Mouse (Mus musculus): ENCODE data around the gene Frs3. TPM values are rescaled to one million over a fixed set of nuclear protein-coding genes. Genes with fewer than 3 reads are reported as not detected.

The Frs3 gene
- polyA plus RNA-seq, 1 experiment from 2014 or later, result 22.7 TPM

DNA sequence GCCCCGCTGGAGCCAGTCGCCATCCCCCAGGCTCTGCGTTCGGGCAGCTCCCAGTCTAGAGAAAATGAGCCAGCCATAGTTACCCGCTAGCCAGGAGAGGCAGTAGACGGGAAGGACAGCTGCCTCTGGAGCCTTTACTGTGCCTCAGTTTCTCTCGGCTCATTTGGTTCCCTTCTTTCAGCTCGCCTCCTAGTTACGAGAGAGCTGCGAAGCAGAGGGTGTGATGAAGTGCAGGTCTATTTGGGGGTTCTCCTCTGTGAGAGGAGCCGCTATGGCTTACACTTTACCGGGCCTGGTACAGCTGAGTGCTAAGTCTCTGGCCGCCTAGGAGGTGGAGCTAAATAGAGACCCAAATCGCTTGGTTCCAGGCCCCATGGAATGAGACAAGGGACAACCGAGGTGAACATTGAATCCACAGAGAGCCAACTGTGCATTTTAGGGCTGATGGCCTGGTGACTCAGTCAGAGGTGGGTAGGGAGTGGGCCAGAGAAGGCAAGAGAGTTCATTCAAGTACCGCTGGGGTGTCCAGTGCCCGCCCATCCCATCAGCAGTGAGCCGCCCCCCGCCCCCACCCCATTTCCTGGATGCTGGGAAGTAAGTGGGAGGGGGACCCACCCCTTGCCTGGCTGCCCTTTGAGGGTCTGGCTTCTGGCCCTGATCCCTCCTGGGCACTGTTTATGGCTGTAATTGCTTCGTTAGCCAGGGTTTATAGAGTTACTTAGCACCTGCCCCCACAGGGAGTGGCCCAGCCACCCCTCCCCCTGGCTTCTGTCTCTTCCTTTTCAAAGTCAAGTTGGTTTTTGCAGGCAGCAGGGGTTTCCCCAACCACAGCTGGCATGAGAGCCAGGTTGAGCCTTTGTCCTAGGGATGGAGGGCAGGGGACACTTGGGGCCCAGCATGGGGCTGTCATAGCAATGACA lies 50.3 kb downstream of the Frs3 start:
- 0 out of 2 replicates have a peak, but pooled peaks have one; percentile 10 for ATAC-seq (ENCODE audit: low FRiP score, low read depth)

DNA sequence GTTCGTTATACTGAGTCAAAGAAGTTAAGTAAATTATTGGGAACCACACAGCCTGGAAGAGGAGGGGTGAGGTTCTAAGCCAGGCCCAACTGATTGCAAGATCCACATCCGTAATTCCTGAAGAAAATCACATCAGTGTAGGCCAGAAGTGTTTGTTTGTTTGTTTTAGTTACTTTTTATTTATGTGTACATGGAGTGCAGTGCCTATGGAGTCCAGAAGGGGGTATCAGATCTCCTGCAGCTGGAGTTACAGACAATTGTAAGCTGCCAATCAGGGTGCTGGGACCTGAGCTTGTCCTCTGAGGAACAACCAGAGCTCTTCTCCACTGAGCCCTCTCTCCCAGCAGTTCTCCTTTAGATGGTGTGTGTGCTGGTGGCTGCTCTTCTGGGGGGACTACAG lies 51.4 kb downstream of the Frs3 start:
- Histone ChIP-seq H3K9me3 (no peaks in the 10 kb centered on the region), H3K36me3 (no peaks in the 10 kb centered on the region), H3K4me2 (replicated peaks) (no peak overlapping the region), H3K9ac (no peak overlapping the region), H3K27me3 (replicated peaks) (peaks cover 32% of the 10 kb centered on the region), H3K27ac (no peak overlapping the region), H3K4me3 (no peak overlapping the region), H3K4me1 (peaks cover 26% of the 10 kb centered on the region)
- ATAC-seq (ENCODE audit: low FRiP score, low read depth), result no peak
- WGBS, result 55% methylated on average over 2 of the region's 2 CpGs

More for the DNA sequence above, 50.3 kb downstream of the Frs3 start:
- no peaks in the 10 kb centered on the region for H3K9me3 ChIP-seq
- 1% methylated on average over 20 of the region's 20 CpGs for WGBS
- H3K9ac ChIP-seq, result no peak overlapping the region; the same call in 1 of the 2 replicates
- peaks cover 32% of the 10 kb centered on the region for H3K27me3 ChIP-seq (replicated peaks)
- H3K4me3 ChIP-seq, result peak overlapping the region; percentile 47
- H3K4me1 ChIP-seq, result peaks cover 26% of the 10 kb centered on the region
- no peak overlapping the region for H3K27ac ChIP-seq
- H3K36me3 ChIP-seq, result no peaks in the 10 kb centered on the region
- peak overlapping the region; percentile 94 for H3K4me2 ChIP-seq (replicated peaks)

DNA sequence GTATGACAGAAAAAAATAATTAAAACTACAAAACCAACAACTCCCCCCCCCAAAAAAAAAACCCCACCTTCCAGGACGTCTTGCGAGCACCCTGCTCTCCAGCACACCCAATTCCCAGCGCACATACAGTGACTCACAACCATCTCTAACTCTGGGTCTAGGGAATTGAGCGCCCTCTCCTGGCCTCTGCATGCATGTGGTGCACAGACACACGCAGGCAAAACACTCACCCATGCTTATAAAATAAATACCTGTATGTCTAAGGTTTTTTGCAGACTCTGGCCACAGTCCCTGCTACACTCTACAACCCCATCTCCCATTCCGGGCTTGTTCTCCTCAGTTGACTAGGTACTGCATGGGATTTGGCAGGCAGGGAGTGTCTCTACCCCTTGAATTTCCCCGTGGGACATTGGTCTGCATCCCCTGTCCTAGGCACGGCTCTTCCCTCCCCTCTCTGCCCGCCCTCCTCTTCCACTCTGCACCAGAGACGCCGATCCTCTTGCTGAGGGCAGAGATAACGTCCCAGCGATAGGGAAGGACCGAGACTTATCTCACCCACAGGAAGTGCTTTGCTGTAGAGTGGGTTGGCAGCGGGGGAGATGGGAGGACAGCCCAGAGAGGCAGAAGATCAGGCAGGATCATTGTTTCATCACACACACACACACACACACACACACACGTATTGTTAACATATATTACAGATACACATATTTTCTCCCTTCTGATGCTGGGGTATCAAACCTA lies 54.3 kb downstream of the Frs3 start:
- Histone ChIP-seq H3K4me1 (peaks cover 15% of the 10 kb centered on the region), H3K9ac (no peak overlapping the region), H3K27ac (no peak overlapping the region), H3K4me3 (no peak overlapping the region), H3K9me3 (no peaks in the 10 kb centered on the region), H3K4me2 (replicated peaks) (no peak overlapping the region), H3K27me3 (replicated peaks) (peaks cover 21% of the 10 kb centered on the region), H3K36me3 (no peaks in the 10 kb centered on the region)
- ATAC-seq (ENCODE audit: low FRiP score, low read depth), result no peak
- WGBS, result 48% methylated on average over 16 of the region's 16 CpGs

DNA sequence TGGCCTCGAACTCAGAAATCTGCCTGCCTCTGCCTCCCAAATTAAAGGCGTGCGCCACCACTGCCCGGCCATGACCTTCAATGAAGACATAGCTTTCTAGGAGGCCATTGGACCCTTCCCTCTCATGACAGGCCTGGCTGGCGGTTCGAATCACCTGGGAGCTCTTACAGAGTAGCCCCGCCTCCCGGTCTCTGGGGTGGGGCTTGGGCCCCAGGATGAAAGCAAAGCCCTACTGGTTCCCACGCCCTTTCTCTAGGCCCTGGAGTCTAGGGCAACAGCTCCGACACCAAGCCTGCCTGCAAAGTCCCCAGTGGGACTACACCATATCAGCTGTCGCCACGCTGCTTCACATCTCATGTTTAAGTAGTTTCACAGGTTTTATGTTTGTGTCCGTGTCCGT lies 55.3 kb downstream of the Frs3 start:
- peaks cover 12% of the 10 kb centered on the region for H3K27me3 ChIP-seq (replicated peaks)
- H3K4me1 ChIP-seq, result peaks cover 7% of the 10 kb centered on the region
- no peak overlapping the region for H3K27ac ChIP-seq
- no peak overlapping the region for H3K4me3 ChIP-seq
- WGBS, result 93% methylated on average over 14 of the region's 14 CpGs
- no peaks in the 10 kb centered on the region for H3K9me3 ChIP-seq
- no peaks in the 10 kb centered on the region for H3K36me3 ChIP-seq
- H3K4me2 ChIP-seq (replicated peaks), result no peak overlapping the region
- no peak for ATAC-seq (ENCODE audit: low FRiP score, low read depth)
- no peak overlapping the region for H3K9ac ChIP-seq

DNA sequence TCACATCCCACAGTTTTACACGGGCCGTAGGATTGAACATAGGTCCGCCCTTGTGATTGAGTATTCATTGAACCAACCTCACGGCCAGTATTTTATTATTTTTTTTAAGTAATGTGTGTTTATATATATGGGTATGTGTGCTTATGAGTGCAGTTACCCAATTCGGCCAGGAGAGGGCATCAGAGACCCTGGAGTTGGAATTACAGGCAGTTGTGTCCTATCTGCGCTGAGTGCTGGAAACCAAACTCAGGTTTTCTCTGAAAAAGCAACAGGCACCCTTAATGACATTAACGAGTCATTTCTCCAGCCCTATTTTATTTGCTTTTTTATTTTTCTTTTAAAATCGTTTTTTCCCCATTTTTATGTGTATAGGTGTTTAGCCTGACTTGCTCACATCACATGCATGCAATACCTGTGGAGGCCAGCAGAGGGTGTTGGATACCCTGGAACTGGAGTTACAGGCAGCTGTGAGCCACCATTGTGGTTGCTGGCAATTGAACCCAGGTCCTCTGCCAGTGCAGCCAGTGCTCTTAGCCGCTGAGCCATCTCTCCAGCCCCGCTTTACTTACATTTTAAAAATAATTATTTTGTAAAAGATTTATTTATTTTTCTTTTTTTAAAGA lies 56.0 kb downstream of the Frs3 start:
- no peaks in the 10 kb centered on the region for H3K4me1 ChIP-seq
- ATAC-seq (ENCODE audit: low FRiP score, low read depth), result no peak
- WGBS, result 86% methylated on average over 10 of the region's 10 CpGs
- no peaks in the 10 kb centered on the region for H3K36me3 ChIP-seq
- no peak overlapping the region for H3K4me3 ChIP-seq
- no peak overlapping the region for H3K9ac ChIP-seq
- H3K27ac ChIP-seq, result no peak overlapping the region
- H3K27me3 ChIP-seq (replicated peaks), result peaks cover 5% of the 10 kb centered on the region; the same call in 1 of the 2 replicates
- no peak overlapping the region for H3K4me2 ChIP-seq (replicated peaks)
- no peaks in the 10 kb centered on the region for H3K9me3 ChIP-seq

DNA sequence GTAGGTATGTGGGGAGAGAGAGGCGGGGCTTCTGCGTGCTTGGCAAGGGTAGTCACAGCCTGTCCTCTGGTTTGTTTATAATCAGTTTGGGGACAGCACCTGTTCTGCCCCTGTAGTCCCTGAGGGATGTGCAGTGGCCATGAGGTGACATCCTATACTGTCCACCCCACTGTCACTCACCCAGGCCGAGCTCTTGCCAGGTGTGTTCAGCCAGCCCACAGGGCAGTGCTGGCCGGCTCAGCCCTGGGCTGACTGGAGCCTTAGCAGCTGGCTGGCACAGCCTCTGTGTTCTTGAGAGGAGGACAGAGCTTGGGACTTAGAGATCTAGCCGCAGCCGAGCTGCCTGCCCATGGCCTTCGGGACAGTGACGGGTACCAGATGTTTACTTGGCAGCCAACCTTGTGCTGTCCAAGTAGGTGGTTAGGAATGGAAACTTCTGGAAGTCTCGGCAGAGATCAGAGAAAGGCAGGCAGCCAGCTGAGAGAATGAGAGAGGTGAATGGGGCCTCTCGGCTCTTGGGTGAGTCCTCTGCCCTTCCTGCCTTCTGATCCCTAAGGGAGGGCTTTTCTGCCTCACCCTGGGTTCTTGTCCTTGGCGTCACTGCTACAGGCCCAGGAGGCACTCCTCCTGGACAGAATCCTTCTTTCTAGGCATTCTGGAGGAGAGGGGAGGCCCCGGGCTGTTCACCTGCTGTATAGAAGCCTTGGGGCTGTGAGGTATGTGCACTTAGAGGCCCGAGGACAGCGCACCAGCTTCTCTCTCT lies 60.1 kb downstream of the Frs3 start:
- Histone ChIP-seq H3K9ac (no peak overlapping the region), H3K36me3 (no peaks in the 10 kb centered on the region), H3K27ac (no peak overlapping the region), H3K4me3 (no peak overlapping the region), H3K4me1 (no peaks in the 10 kb centered on the region), H3K27me3 (replicated peaks) (no peaks in the 10 kb centered on the region), H3K4me2 (replicated peaks) (no peak overlapping the region), H3K9me3 (no peaks in the 10 kb centered on the region)
- WGBS, result 76% methylated on average over 14 of the region's 14 CpGs
- no peak for ATAC-seq (ENCODE audit: low FRiP score, low read depth)

DNA sequence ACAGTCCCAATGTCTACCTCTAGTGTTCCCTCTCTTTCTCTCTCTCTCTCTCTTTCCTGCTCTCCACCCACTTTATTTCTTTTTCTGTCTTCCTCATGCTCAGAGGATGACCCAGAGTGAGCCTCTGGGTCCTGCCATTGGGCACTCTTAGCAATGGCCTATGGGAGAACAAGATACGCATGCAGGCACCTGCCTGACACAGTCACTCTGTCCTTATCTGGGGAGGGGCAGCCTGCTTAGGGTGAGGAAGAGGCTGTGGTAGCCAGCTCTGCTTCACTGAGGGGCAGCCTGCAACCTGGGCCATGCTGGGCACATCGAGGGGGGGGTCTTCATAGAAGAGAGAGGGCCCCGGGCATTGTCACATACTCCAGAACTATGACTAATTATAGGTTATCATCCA lies 60.8 kb downstream of the Frs3 start:
- no peaks in the 10 kb centered on the region for H3K9me3 ChIP-seq
- no peak for ATAC-seq (ENCODE audit: low FRiP score, low read depth)

DNA sequence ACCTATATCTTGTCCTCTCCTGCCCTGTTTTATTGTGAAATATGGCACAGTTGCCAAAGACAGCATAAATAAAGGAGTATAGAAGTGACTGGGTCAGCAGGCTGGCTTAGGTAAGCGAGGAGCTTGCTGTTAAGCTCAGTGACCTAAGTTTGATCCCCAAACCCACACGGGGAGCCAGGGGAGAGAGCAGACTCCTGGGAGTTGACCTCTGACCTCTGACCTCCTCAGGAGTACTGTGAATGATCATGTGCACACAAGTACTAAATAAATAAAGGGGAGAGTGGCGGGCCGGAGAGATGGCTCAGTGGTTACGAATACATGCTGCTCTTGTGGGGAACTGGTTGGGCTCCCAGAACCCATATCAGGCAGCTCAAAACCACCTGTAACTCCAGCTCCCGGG lies 61.3 kb downstream of the Frs3 start:
- Histone ChIP-seq H3K27ac (no peak overlapping the region), H3K36me3 (no peaks in the 10 kb centered on the region), H3K9me3 (no peaks in the 10 kb centered on the region), H3K9ac (no peak overlapping the region), H3K4me2 (replicated peaks) (no peak overlapping the region), H3K27me3 (replicated peaks) (no peaks in the 10 kb centered on the region), H3K4me1 (no peaks in the 10 kb centered on the region), H3K4me3 (no peak overlapping the region)
- 52% methylated on average over 6 of the region's 6 CpGs for WGBS
- no peak for ATAC-seq (ENCODE audit: low FRiP score, low read depth)

More for the DNA sequence above, 60.8 kb downstream of the Frs3 start:
- Histone ChIP-seq H3K27me3 (replicated peaks) (no peaks in the 10 kb centered on the region), H3K9ac (no peak overlapping the region), H3K36me3 (no peaks in the 10 kb centered on the region), H3K4me3 (no peak overlapping the region), H3K4me1 (no peaks in the 10 kb centered on the region), H3K4me2 (replicated peaks) (no peak overlapping the region), H3K27ac (no peak overlapping the region)
- WGBS, result 84% methylated on average over 3 of the region's 3 CpGs

DNA sequence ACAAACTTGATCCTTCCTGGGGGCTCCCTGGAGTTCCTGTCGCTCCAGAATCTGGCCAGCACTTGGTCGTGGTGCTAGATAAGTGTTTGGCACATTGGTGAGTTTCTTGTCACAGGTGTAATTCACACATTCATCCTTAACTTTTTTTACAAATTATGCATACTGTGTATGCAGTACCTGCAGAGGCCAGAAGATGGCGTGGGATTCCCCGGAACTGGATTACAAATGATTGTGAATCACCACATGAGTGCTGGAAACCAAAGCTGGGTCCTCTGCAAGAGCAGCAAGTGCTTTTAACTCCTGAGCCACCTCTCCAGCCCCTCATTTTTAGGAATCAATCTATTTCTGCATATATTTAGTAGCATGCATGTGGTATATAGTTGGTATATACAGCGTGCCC lies 63.0 kb downstream of the Frs3 start:
- no peak for ATAC-seq (ENCODE audit: low FRiP score, low read depth)
- no peaks in the 10 kb centered on the region for H3K4me1 ChIP-seq
- H3K36me3 ChIP-seq, result no peaks in the 10 kb centered on the region
- 80% methylated on average over 5 of the region's 5 CpGs for WGBS
- no peak overlapping the region for H3K9ac ChIP-seq
- H3K27ac ChIP-seq, result no peak overlapping the region
- H3K9me3 ChIP-seq, result no peaks in the 10 kb centered on the region
- H3K4me3 ChIP-seq, result no peak overlapping the region
- no peak overlapping the region for H3K4me2 ChIP-seq (replicated peaks)
- H3K27me3 ChIP-seq (replicated peaks), result no peaks in the 10 kb centered on the region

DNA sequence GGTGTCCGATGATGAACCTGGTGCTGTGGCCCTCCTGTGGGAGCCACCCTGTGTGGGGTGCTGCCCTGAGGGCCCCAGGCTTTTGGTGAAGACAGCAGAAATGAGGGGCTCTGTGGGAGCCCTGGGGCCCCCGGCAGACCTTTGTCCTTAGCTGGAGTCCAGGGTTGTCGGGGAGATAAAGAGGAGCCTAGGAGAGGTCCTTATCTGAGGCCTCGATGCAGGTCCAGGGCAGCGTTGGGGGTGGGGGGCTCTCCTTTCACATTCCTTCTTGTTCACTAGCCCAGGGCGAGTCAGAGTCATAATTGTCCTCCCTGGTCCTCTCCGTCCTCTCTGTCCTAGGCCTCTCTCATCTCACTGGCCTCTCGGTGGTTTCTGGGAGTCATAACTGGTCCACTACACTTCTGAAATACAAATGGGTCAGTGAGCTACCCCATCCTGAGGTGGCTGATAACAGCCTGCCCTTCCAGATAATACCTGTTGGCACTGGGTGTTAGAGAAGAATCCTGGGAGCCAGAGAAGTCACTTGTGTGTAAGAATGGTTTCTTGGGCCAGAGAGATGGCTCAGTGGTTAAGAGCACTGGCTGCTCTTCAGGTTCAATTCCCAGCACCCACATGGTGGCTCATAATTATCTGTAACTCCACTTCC lies 64.4 kb downstream of the Frs3 start:
- Histone ChIP-seq H3K27ac (no peak overlapping the region), H3K9ac (no peak overlapping the region), H3K4me3 (no peak overlapping the region), H3K9me3 (no peaks in the 10 kb centered on the region), H3K27me3 (replicated peaks) (no peaks in the 10 kb centered on the region), H3K4me1 (no peaks in the 10 kb centered on the region), H3K4me2 (replicated peaks) (no peak overlapping the region), H3K36me3 (no peaks in the 10 kb centered on the region)
- no peak for ATAC-seq (ENCODE audit: low FRiP score, low read depth)
- 92% methylated on average over 8 of the region's 8 CpGs for WGBS

All from neural tube, embryonic 12.5 days (tissue).